Mouse (Mus musculus) c-Kit-positive CD71-positive TER-119-negative erythroid progenitor cells, embryonic 14.5 days (primary cell): Measurements from ENCODE around the gene Ebp.

Experiments used
- DNase-seq: peaks from one replicate; pipeline ENCODE4 v3.0.0-alpha.2; 2013; ENCODE audit warnings: low read depth

Gene Ebp

DNA sequence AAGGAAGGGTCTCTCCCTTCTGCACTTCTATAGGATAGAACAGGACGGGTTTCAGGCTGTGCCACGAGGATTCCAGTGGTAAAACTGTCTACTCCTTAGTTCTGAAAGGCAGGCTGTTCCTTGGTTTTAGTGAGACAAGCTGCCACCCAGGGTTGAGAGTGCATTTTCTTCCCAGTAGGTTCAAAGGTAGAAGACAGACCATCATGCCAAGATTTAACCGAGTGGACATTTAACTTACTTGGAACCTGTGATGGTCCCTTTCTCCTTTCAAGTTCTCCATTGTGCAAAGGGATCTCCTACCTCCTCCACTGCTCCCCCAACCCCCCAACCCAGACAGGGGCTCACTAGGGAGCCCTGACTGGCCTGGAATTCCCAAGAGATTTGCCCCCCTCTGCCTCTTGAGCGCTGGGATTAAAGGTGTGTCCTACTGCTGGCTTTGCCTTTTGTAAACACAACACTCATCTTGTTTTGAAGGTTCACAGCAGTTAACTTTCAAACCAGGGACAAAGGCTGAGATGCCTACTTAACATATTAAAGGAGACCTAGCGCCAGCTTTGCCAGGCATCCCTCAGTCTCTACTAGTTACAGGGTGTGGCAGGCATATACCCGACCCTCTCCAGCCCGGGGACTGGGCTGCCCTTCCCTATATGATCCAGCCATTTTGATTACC is 10.3 kb downstream of the Ebp start:
- DNase-seq = no peak

DNA sequence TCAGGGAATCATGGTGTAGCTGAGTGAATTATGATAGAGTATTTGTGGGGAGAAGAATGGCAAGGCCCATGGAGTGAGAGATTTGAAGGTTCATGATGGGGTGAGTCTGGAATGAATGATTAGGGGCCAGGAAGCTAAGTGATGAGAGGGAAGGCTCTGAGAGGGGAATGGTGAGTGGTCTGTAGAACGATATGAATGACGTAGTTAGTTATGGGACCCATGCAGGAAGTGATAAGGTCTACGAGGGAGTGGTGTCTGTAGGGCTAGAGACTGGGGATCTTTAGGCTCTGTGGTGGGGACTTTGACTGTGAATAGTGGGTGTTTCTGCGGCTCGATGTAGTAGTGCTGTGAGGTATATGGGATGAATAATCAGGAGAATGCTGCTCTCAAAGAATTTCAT is 13.7 kb downstream of the Ebp start:
- DNase-seq = no peak

DNA sequence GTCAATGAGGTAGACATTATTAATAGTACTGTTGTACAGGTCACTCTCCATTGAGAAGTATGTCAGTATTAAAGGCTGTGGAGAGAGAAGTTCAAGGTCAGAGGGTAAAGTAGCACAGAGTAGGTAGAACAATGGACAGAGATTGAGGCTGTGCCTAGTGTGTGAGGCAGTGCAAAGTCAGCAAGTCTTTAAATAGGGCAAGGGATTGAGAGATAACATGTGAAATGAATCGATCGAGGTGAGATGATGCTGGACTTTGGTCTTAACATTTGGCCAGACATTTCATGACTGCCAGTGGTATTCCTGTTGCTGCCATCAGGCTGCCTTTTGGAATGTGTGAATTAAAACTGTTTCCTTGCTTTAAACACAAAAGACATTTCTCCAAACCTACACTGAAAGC is 14.4 kb downstream of the Ebp start:
- DNase-seq = no peak

- DNase-seq = peak; percentile 81
Observed at GRCm38 (mm10) chrX:8175504-8176385, 17.6 kb downstream of the Ebp start, which contains the start of gene Tbc1d25. Gene Tbc1d25 (minus strand): TSS chrX:8176181.

GRCm38 (mm10) chrX:8175169-8175503 is 18.2 kb downstream of the Ebp start:
- DNase-seq = no peak

DNA sequence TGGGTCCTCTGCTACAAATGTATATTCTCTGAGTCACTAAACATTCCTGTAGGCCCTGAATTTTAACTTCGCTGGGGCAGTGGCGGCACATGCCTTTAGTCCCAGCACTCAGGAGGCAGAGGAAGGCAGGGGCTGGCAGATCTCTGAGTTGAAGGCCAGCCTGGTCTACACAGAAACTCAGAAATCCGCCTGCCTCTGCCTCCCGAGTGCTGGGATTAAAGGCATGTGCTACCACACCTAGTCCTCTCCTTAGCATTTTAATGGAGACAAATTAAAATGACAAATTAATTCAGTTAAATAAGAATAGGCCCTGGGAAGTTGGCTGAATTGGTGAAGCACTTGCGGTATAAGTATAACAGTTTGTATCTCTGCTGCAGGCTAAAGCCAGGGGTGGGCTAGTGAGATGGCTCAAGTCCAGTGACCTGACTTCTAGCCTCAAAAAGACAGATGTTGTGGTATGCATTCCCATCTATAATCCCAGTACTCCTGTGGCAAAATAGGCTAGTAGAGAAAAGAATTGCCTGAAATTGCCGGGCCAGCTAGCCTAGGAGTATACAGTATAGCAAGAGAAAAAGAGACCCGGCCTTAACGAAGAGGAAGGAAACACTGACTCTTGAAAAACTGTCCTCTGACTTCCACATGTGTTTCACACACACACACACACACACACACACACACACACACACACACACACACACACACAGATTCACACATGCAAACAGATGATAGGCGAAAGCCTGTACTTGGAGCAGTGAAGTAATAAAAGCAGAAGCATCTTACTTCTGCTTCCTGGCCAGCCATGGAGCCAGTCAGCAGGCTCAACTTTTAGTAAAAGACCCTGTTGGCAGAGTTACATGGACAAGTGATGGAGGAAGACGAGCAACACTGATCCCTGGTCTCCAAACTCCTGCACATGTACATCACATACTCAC is 25.3 kb downstream of the Ebp start:
- no peak for DNase-seq

DNA sequence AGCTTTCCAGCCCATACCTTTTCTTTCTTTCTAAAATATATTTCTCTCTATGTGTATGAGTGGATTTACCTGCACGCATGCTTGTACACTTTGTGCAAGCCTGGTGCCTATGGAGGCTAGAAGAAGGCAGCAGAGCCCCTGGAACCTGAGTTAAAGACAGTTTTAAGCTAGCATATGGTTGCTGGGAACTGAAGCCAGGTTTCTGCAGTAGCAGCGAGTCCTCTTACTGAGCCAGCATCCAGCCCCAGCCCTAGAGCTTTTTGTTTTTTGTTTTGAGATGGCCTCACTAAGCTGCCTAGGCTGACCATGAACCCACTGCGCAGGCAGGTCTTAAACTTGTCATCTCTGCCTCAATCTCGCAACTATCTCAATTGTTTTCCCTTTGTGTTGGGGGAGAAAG is 28.8 kb downstream of the Ebp start:
- DNase-seq = no peak

GRCm38 (mm10) chrX:8163076-8163475 is 30.2 kb downstream of the Ebp start:
- DNase-seq = no peak

DNA sequence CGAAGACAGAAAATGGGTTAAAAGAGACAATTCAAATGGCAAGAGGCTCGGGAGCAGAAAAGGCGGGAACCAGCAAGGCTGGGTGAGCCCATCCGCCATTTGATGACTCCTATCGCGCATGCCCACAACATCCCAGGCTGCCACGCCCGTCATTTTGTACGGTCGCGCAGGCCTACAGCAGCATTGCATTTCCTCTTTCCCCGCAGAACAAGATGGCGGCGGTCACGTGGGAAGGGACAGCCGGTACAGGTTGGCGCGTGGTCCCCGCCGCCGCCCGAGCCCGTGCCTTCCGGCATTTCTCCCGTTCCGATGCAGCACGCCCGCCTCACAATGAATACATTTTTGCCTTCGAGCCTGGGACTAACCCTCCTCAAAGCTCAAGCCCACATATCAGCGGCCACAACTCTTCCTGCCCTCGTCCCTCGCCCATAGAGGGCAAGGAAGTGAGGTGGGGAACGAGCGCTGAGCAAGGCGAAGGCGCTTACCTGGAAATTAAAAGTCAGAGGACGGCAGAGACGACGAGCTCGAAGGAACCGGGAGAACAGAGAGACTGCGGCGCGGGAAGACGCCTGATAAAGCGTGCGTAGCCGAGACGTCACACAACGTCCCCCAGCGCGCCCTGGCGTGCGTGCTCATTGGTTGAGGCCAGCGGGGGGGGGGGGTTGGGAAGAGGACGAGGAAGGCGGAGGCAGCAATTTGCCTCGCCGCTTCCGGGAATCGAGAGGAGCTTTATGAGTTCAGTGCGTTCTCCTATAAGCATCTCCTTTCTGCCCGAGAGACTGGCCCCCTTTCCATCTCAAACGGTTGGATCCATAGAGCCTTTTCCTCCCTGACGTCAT is 47.9 kb downstream of the Ebp start, which contains the start of gene Rbm3:
TSS of gene Rbm3 (minus strand) at position 728 of the 839 bp plus-strand sequence.
- DNase-seq = peak; percentile 66

DNA sequence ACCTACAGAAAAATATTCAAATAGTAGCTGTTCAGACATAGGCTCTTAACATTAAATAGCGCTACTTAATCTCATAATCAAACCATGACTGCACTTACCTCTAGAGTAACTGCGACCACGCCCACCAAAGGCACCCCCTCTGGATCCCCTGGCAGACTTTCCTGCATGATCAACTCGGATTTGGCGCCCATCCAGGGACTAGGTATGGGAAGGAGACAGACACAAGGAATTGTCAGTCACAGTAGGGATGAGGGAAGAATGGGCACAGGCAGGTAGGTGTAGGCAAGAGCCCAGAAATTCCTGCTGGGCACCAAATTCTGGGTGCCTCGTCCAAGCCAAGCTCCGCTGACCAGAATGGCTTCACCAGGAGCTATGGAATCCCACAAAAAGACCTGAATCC is 49.6 kb downstream of the Ebp start:
- no peak for DNase-seq

- no peak for DNase-seq
Observed at GRCm38 (mm10) chrX:8142948-8143347, 50.4 kb downstream of the Ebp start.

DNA sequence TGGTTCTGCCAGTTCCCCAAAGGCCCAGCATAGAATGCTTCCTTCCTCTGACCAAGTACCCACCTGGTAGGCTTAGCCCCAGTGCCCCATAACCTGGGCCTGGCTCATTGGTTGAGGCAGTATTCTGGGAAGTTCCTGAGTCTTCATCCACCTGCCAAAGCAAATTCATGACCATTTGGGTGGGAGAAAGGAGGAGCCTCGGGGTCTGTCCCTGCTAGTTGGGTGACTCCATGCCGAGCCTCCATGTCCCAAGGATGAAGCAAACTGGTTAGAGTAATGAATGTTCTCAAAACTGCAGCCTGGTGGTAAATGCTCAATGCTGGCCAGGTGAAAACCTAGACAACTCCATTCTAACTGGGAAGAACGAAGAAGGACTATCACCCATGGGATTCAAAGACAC is 52.3 kb downstream of the Ebp start:
- no peak for DNase-seq

DNA sequence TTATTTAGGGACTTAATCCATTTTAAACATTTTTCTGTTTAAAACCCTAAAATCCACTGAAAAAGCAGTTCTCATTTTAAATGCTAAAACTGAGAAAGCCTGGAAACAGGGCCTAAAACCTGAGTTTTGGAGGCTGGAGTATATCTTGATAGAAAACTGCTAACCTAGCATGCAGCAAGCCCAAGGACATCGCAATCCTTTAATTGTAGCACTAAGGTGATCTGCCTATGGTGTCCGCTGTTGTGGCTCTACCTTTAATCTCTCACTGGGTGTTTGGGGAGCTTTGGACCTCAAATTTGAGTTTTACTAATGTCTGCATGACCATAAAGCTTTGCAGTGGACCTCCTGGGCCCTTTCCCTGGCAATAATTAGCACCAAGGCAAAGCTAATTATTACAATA is 52.9 kb downstream of the Ebp start:
- no peak for DNase-seq

DNA sequence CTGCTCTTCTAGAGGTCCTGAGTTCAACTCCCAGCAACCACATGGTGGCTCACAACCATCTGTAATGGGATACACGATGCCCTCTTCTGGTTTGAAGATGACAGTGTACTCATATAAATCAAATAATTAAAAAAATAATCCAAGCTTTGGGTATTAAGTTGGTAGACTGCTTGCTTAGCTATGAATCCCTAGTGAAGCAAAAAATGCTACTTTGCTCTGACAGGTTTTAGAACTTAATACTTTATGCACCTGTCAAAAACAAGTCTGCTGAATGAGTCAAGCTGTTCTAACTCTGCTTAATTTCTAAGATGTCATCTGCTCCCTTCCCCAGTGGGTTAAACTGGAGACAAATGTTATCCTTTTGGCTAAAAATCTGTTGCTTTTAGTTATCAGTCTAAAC is 53.8 kb downstream of the Ebp start:
- no peak for DNase-seq

GRCm38 (mm10) chrX:8135886-8136285 is 57.4 kb downstream of the Ebp start:
- no peak for DNase-seq
